Mouse (Mus musculus) olfactory bulb, adult 2 months (tissue): ENCODE data around the gene Rgs6.

Experiments
- CTCF ChIP-seq: fragments of 200-500 bp; IDR thresholded peaks from 2 replicates; pipeline ENCODE4 v1.5.1; 2012; ENCODE audit warnings: low read depth, mild to moderate bottlenecking, low read length, moderate library complexity; ENCODE audit not compliant: insufficient read depth
- POLR2A ChIP-seq: fragments of 200-500 bp; IDR thresholded peaks from 2 replicates; pipeline ENCODE4 v1.6.1; 2012; ENCODE audit warnings: mild to moderate bottlenecking, low read depth, low read length, moderate library complexity; ENCODE audit not compliant: insufficient read depth

GRCm38 (mm10) chr12:82754501-82754900, 166.4 kb downstream of the Rgs6 start:
- TF ChIP-seq POLR2A: no peak
- no peak for TF ChIP-seq CTCF
